Mouse (Mus musculus): ENCODE measurements around the gene Cacna1h. TPM values are rescaled to one million over a fixed set of nuclear protein-coding genes. Genes with fewer than 3 reads are reported as not detected.

The Cacna1h gene
- polyA plus RNA-seq, 2 experiments = 0.50 to 1.2 TPM

DNA sequence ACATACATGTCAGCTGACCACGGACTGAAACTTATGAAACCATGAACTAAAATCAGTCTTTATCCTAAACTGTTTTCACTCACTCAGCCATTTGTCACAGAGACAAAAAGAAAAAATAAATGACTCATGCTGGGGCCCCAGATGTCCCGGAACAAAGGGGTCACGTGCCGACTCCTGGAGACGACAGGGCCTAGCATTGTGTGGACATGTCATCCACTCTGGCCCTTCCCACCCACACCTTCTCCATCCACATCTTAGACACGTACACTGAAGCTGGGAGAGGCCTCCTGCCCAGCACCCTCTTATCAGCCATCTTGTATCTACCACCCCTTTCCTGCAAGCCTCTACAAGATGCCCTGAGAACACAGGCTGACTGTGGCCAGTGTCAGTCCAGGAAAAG lies 15.6 kb downstream of the Cacna1h start:
- WGBS (ENCODE audit: insufficient replicate concordance) = 49% methylated on average over 6 of the region's 6 CpGs

DNA sequence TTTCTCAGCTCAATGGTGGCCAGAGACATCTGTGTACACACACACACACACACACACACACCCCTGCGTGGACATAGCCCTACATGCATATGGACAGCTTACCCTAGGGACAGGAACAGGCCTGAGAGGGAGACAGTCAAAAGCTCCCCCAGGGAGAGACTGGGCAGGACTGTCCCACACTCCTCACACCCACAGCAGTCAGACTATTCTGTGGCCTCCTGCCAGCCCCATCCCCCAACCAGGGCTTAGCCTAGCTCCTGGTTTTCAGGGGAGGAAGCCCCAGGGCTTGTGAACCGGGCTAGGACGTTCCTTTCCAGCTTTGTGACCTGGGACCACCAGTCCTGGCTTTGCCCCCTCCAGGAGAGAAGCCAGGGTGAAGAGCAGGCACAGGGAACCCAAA lies 17.4 kb downstream of the Cacna1h start:
- DNase-seq (ENCODE audit: low read depth in 3 of 3, low spot score in 3 of 3) = no peak
- WGBS (ENCODE audit: insufficient replicate concordance) = 28% methylated on average over 3 of the region's 3 CpGs
- H3K9me3 ChIP-seq (ENCODE audit: control insufficient read depth, low read length) = no peaks in the 10 kb centered on the region
- H3K27me3 ChIP-seq (ENCODE audit: control insufficient read depth, insufficient read depth, low read length) = no peaks in the 10 kb centered on the region
- H3K4me3 ChIP-seq (ENCODE audit: insufficient read depth in 1 of 2, low read depth in 2 of 2, low read length in 2 of 2) = no peak overlapping the region
- no peak overlapping the region for H3K9ac ChIP-seq (replicated peaks)
- H3K36me3 ChIP-seq (replicated peaks; ENCODE audit: control insufficient read depth, insufficient read depth, low read depth) = no peaks in the 10 kb centered on the region
- H3K4me2 ChIP-seq (ENCODE audit: low read depth) = no peak overlapping the region
- H3K27ac ChIP-seq = no peak overlapping the region
- H3K4me1 ChIP-seq (replicated peaks; ENCODE audit: control insufficient read depth in 2 of 2, insufficient read depth in 2 of 2, low read length in 1 of 2) = no peaks in the 10 kb centered on the region
- no peak for ATAC-seq (ENCODE audit: insufficient read depth)
- TF ChIP-seq EP300 (IDR thresholded peaks at IDR 0.05; ENCODE audit: low read depth) (no peak), CTCF (IDR thresholded peaks at IDR 0.05; ENCODE audit: low read depth) (no peak)

More for the DNA sequence above, 15.6 kb downstream of the Cacna1h start:
- no peak overlapping the region for H3K27ac ChIP-seq
- no peak overlapping the region for H3K4me2 ChIP-seq (ENCODE audit: low read depth)
- no peak overlapping the region for H3K4me3 ChIP-seq (ENCODE audit: insufficient read depth in 1 of 2, low read depth in 2 of 2, low read length in 2 of 2)
- DNase-seq (ENCODE audit: low read depth in 3 of 3, low spot score in 3 of 3) (no peak), ATAC-seq (ENCODE audit: insufficient read depth) (no peak)
- H3K36me3 ChIP-seq (replicated peaks; ENCODE audit: control insufficient read depth, insufficient read depth, low read depth) = no peaks in the 10 kb centered on the region
- H3K9me3 ChIP-seq (ENCODE audit: control insufficient read depth, low read length) = no peaks in the 10 kb centered on the region
- no peaks in the 10 kb centered on the region for H3K27me3 ChIP-seq (ENCODE audit: control insufficient read depth, insufficient read depth, low read length)
- no peak overlapping the region for H3K9ac ChIP-seq (replicated peaks)
- TF ChIP-seq EP300 (IDR thresholded peaks at IDR 0.05; ENCODE audit: low read depth) (no peak), CTCF (IDR thresholded peaks at IDR 0.05; ENCODE audit: low read depth) (no peak)
- no peaks in the 10 kb centered on the region for H3K4me1 ChIP-seq (replicated peaks; ENCODE audit: control insufficient read depth in 2 of 2, insufficient read depth in 2 of 2, low read length in 1 of 2)

DNA sequence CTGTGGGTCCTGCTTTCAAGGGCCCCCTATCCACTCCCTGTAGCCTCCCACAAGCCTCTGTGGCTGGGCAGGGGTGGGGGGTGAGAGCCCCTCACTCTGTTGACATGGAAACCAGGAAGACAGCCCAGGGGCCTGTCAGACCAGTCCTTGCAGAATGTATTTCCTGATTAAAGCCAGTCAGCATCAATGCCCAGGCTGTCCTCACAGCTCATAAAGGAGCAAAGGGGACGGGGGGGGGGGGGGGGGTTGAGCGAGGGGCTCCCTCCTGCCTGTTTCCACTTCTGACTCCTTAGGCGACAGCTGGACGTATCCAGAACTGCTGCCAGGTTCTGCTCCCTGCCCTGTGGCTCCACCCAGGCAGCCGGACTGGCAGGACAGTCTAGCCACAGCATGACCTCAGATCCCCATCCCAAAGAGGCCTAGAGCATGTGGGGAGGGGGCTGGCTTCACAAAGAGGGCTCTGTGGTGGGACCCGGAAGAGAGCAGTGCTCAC lies 18.1 kb downstream of the Cacna1h start:
- Histone ChIP-seq H3K9me3 (ENCODE audit: control insufficient read depth, low read length) (no peaks in the 10 kb centered on the region), H3K4me1 (replicated peaks; ENCODE audit: control insufficient read depth in 2 of 2, insufficient read depth in 2 of 2, low read length in 1 of 2) (no peaks in the 10 kb centered on the region), H3K27me3 (ENCODE audit: control insufficient read depth, insufficient read depth, low read length) (no peaks in the 10 kb centered on the region), H3K4me3 (ENCODE audit: insufficient read depth in 1 of 2, low read depth in 2 of 2, low read length in 2 of 2) (no peak overlapping the region), H3K36me3 (replicated peaks; ENCODE audit: control insufficient read depth, insufficient read depth, low read depth) (no peaks in the 10 kb centered on the region), H3K9ac (replicated peaks) (no peak overlapping the region), H3K27ac (no peak overlapping the region), H3K4me2 (ENCODE audit: low read depth) (no peak overlapping the region)
- ATAC-seq (ENCODE audit: insufficient read depth) (no peak), DNase-seq (ENCODE audit: low read depth in 3 of 3, low spot score in 3 of 3) (no peak)
- no peak for TF ChIP-seq CTCF (IDR thresholded peaks at IDR 0.05; ENCODE audit: low read depth)
- no peak for TF ChIP-seq EP300 (IDR thresholded peaks at IDR 0.05; ENCODE audit: low read depth)
- 39% methylated on average over 5 of the region's 6 CpGs for WGBS (ENCODE audit: insufficient replicate concordance)

DNA sequence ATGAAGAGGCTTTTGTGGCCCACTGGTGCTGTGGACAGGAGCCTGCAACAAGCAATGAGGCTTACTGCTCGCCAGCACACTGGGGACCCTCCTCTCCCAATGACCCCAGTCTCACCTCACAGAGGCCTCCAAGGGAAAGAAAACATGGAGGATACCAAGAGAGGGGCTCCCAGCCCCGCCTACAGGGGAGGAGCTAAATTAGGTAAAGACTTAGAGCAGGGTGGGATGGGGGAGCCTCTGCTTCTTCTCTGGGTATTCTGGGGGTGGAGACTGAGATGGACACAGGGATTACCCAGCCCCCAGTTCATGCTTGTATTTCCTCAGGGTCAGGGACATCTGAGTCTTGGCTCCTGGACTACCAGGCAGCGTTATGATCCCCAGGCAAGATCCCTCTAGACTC lies 18.7 kb downstream of the Cacna1h start:
- Histone ChIP-seq H3K27ac (no peak overlapping the region), H3K4me1 (replicated peaks; ENCODE audit: control insufficient read depth in 2 of 2, insufficient read depth in 2 of 2, low read length in 1 of 2) (no peaks in the 10 kb centered on the region), H3K27me3 (ENCODE audit: control insufficient read depth, insufficient read depth, low read length) (no peaks in the 10 kb centered on the region), H3K4me2 (ENCODE audit: low read depth) (no peak overlapping the region), H3K4me3 (ENCODE audit: insufficient read depth in 1 of 2, low read depth in 2 of 2, low read length in 2 of 2) (no peak overlapping the region), H3K9ac (replicated peaks) (no peak overlapping the region), H3K9me3 (ENCODE audit: control insufficient read depth, low read length) (no peaks in the 10 kb centered on the region), H3K36me3 (replicated peaks; ENCODE audit: control insufficient read depth, insufficient read depth, low read depth) (no peaks in the 10 kb centered on the region)
- no peak for TF ChIP-seq EP300 (IDR thresholded peaks at IDR 0.05; ENCODE audit: low read depth)
- no peak for TF ChIP-seq CTCF (IDR thresholded peaks at IDR 0.05; ENCODE audit: low read depth)
- ATAC-seq (ENCODE audit: insufficient read depth) (no peak), DNase-seq (ENCODE audit: low read depth in 3 of 3, low spot score in 3 of 3) (no peak)
- WGBS (ENCODE audit: insufficient replicate concordance) = 28% methylated on average over 3 of the region's 3 CpGs

DNA sequence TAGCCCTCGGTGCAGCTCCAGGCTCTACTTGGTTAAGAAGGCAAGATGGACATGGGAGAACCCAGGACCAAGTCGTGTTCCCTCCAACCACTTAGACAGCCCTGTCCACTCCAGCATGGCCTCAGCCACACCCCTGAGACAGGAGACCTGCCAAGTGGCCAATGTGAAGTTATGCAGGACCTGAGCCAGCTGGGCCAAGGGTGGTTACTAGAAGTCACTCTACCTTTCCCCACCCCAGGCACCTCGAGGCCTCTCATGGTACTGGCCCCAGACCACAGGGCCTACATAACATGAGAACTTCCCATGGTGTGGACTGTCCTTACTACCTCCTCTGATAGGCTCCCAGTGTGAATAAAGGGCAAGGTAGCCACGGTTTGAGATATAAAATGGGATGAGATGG lies 19.4 kb downstream of the Cacna1h start:
- Histone ChIP-seq H3K4me2 (ENCODE audit: low read depth) (no peak overlapping the region), H3K27me3 (ENCODE audit: control insufficient read depth, insufficient read depth, low read length) (no peaks in the 10 kb centered on the region), H3K36me3 (replicated peaks; ENCODE audit: control insufficient read depth, insufficient read depth, low read depth) (no peaks in the 10 kb centered on the region), H3K9ac (replicated peaks) (no peak overlapping the region), H3K4me3 (ENCODE audit: insufficient read depth in 1 of 2, low read depth in 2 of 2, low read length in 2 of 2) (no peak overlapping the region), H3K4me1 (replicated peaks; ENCODE audit: control insufficient read depth in 2 of 2, insufficient read depth in 2 of 2, low read length in 1 of 2) (no peaks in the 10 kb centered on the region), H3K27ac (no peak overlapping the region), H3K9me3 (ENCODE audit: control insufficient read depth, low read length) (no peaks in the 10 kb centered on the region)
- 35% methylated on average over 4 of the region's 4 CpGs for WGBS (ENCODE audit: insufficient replicate concordance)
- DNase-seq (ENCODE audit: low read depth in 3 of 3, low spot score in 3 of 3) (no peak), ATAC-seq (ENCODE audit: insufficient read depth) (no peak)
- TF ChIP-seq EP300 (IDR thresholded peaks at IDR 0.05; ENCODE audit: low read depth) = no peak
- no peak for TF ChIP-seq CTCF (IDR thresholded peaks at IDR 0.05; ENCODE audit: low read depth)

All from liver, embryonic 14.5 days (tissue).